Mouse (Mus musculus) olfactory bulb, adult 2 months (tissue): ENCODE results near the gene Npas4. TPM values are rescaled to one million over a fixed set of nuclear protein-coding genes. Genes with fewer than 3 reads are reported as not detected.
"Not testable (repeated sequence)": the region's sequence is repeated elsewhere in the genome, so short reads cannot be mapped to it uniquely, and the experiment has no call there.

Source experiments
- H3K27ac ChIP-seq: fragments of 200-500 bp; 2 replicates; pipeline ENCODE4 v1.5.1; 2012; ENCODE audit warnings: low read depth, low read length; ENCODE audit not compliant: insufficient read depth
- H3K4me1 ChIP-seq: fragments of 200-500 bp; 2 replicates; pipeline ENCODE4 v1.6.1; 2012; ENCODE audit warnings: low read length; ENCODE audit not compliant: control insufficient read depth, insufficient read depth
- H3K4me3 ChIP-seq: fragments of 200-500 bp; 2 replicates; pipeline ENCODE4 v1.5.1; 2012; ENCODE audit warnings: mild to moderate bottlenecking, low read depth, low read length, moderate library complexity; ENCODE audit not compliant: insufficient read depth
- CTCF ChIP-seq: fragments of 200-500 bp; IDR thresholded peaks from 2 replicates; pipeline ENCODE4 v1.5.1; 2012; ENCODE audit warnings: low read depth, mild to moderate bottlenecking, low read length, moderate library complexity; ENCODE audit not compliant: insufficient read depth
- POLR2A ChIP-seq: fragments of 200-500 bp; IDR thresholded peaks from 2 replicates; pipeline ENCODE4 v1.6.1; 2012; ENCODE audit warnings: mild to moderate bottlenecking, low read depth, low read length, moderate library complexity; ENCODE audit not compliant: insufficient read depth
- WGBS: fragments of 180-500 bp; shearing (Covaris S2); methylation state at CpG from one replicate; pipeline ENCODE4 v1.1.7; 2018; 5-methylcytosine and 5-hydroxymethylcytosine counted together
- polyA plus RNA-seq: library from polyadenylated mRNA; stranded (reverse); fragments of >200 nt; gene quantifications from 2 replicates; pipeline ENCODE4 v1.2.4, GENCODE M21; 2012; ENCODE audit warnings: low replicate concordance; ENCODE audit not compliant: missing spikeins, insufficient read depth, insufficient read length

Npas4 gene
- polyA plus RNA-seq, 1 experiment = not detected

GRCm38 (mm10) chr19:5021416-5021815 is 31.3 kb upstream of the Npas4 start:
- TF ChIP-seq CTCF (no peak), POLR2A (no peak)
- no peak overlapping the region for H3K4me3 ChIP-seq
- peaks cover 18% of the 10 kb centered on the region for H3K4me1 ChIP-seq
- 82% methylated on average over 2 of the region's 2 CpGs for WGBS
- H3K27ac ChIP-seq = no peak overlapping the region

DNA sequence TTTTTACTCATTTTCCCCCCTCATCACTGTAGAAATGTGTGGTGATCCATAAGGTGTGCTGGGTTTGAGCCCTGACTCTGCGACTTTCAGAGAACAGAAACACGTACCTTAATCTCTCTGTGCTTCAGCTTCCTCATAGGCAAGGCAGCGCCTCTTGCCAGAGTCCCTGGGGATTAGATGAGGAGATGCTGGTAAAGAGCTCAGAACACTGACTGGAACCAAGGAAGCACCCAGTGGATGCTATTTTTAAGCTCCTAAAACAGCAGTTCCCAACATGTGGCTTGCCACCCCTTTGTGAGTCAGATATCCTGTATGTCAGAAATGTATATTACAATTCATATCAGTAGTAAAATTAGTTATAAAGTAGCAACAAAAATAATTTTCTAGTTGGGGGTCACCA is 28.1 kb upstream of the Npas4 start:
- Histone ChIP-seq H3K4me3 (no peak overlapping the region), H3K27ac (no peak overlapping the region), H3K4me1 (peaks cover 6% of the 10 kb centered on the region)
- WGBS = 66% methylated on average over 3 of the region's 3 CpGs
- TF ChIP-seq CTCF (no peak), POLR2A (no peak)

DNA sequence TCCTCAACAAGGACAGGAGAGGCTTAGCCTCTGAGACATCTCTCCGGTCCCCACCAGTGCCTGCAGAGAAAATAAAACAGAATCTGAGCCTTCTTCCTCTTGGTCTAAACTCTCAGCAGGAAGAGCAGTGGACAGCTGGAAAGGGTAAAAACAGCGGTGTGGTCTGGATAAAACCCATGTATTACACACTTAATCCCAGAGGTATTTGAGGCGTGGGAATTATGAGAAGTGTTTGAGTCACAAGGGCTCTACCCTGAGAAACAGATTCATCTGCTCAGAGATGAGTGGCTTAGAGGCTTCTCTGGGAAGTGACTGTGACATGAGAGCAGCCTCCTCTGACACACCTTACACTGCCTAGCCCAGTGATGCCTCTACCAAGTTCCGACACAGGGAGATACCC is 27.5 kb upstream of the Npas4 start:
- H3K4me1 ChIP-seq = peaks cover 6% of the 10 kb centered on the region
- 89% methylated on average over 4 of the region's 4 CpGs for WGBS
- TF ChIP-seq CTCF (no peak), POLR2A (no peak)
- no peak overlapping the region for H3K4me3 ChIP-seq
- H3K27ac ChIP-seq = no peak overlapping the region

GRCm38 (mm10) chr19:5016782-5017181 is 26.7 kb upstream of the Npas4 start:
- peaks cover 6% of the 10 kb centered on the region for H3K4me1 ChIP-seq
- no peak overlapping the region for H3K27ac ChIP-seq
- TF ChIP-seq POLR2A = no peak
- TF ChIP-seq CTCF = peak; percentile 61; the same call in 1 of the 2 replicates
- 20% methylated on average over 12 of the region's 12 CpGs for WGBS
- H3K4me3 ChIP-seq = no peak overlapping the region

DNA sequence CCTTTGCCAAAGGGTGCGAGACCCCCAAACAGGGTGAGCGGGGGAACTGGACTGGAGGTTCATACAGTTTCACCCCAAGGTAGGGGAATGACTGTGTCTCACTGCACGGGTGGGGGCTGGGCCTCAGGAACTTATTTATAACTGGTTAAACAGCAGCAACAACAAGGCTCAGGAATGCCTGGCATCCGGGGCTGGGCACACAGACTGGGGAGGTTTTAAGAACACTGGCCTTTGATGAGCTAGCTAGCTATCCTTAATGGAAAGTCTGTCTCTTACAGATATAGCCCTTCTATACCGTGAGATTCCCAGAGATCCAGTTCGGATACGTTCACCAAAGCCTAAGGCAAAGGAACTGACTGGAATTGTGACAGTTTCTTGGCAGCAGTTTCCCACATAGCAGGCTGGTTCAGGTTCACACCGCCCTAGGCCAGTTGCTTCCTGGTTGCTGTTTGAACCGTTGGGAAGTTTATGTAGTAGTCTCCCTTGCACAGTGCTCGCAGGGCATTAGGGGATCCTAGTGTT is 26.2 kb upstream of the Npas4 start:
- H3K27ac ChIP-seq = no peak overlapping the region
- no peak overlapping the region for H3K4me3 ChIP-seq
- H3K4me1 ChIP-seq = peaks cover 6% of the 10 kb centered on the region
- TF ChIP-seq CTCF (no peak), POLR2A (no peak)
- WGBS = 30% methylated on average over 10 of the region's 10 CpGs

- peaks cover 6% of the 10 kb centered on the region for H3K4me1 ChIP-seq
- no peak overlapping the region for H3K27ac ChIP-seq
- peak; percentile 34; the same call in 1 of the 2 replicates for TF ChIP-seq CTCF
- no peak for TF ChIP-seq POLR2A
- no peak overlapping the region for H3K4me3 ChIP-seq
- WGBS = 8% methylated on average over 8 of the region's 8 CpGs
These were observed 24.9 kb upstream of the Npas4 start for GRCm38 (mm10) chr19:5014961-5015398.

DNA sequence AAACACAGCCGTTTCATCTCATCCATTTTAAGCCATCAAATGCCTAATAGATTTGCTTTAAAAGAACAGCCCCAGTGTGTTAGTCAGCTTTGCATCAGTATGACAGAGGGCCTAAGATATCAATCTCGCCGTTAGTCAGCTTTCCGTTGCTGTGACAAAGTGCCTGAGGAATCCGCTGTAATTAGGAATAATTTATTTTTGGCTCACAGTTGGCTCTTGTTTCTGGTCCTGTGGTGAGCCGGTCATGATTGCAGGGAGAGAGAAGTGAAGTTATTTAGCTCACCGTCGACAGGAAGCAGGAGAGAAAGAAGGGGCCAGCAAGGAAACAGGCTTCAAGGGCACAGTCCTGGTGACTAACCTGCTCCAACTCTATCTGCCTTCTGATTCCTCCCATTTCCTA is 23.0 kb upstream of the Npas4 start:
- Histone ChIP-seq H3K4me3 (no peak overlapping the region), H3K4me1 (peaks cover 6% of the 10 kb centered on the region), H3K27ac (no peak overlapping the region)
- no peak for TF ChIP-seq POLR2A
- TF ChIP-seq CTCF = no peak
- WGBS = 33% methylated on average over 8 of the region's 8 CpGs

- TF ChIP-seq POLR2A = no peak
- TF ChIP-seq CTCF = no peak
- no peak overlapping the region for H3K27ac ChIP-seq
- peaks cover 15% of the 10 kb centered on the region for H3K4me1 ChIP-seq
- no peak overlapping the region for H3K4me3 ChIP-seq
- 57% methylated on average over 4 of the region's 4 CpGs for WGBS
These were observed 14.8 kb upstream of the Npas4 start for GRCm38 (mm10) chr19:5004925-5005324.

DNA sequence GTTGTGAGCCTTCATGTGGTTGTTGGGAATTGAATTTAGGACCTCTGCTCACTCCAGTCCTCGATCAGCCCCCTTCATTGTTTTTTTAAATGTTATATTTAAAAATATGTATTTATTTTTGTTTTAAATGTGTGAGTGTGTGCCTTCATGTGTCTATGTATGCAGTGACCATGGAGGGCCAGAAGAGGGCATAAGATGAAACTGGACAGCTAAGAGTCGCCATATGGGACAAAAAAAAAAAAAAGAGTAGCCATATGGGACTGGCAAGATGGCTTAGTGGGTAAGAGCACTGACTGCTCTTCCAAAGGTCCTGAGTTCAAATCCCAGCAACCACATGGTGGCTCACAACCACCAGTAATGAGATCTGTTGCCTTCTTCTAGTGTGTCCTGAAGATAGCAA is 13.5 kb upstream of the Npas4 start:
- not testable (repeated sequence) for H3K4me3 ChIP-seq, H3K27ac ChIP-seq
- 72% methylated on average over 2 of the region's 2 CpGs for WGBS
- peaks cover 28% of the 10 kb centered on the region for H3K4me1 ChIP-seq
